Mouse (Mus musculus) bone marrow, adult 2 months (tissue): ENCODE data around the gene A330070K13Rik.

Experiments
- CTCF ChIP-seq: fragments of 200-500 bp; IDR thresholded peaks from 2 replicates; pipeline ENCODE4 v1.5.1; 2011; ENCODE audit warnings: low read length, control low read depth; ENCODE audit not compliant: control insufficient read depth, insufficient read depth
- POLR2A ChIP-seq: fragments of 200-500 bp; IDR thresholded peaks from 2 replicates; pipeline ENCODE4 v1.6.1; 2011; ENCODE audit warnings: low read depth, mild to moderate bottlenecking, control low read depth, low read length, borderline replicate concordance; ENCODE audit not compliant: control insufficient read depth

DNA sequence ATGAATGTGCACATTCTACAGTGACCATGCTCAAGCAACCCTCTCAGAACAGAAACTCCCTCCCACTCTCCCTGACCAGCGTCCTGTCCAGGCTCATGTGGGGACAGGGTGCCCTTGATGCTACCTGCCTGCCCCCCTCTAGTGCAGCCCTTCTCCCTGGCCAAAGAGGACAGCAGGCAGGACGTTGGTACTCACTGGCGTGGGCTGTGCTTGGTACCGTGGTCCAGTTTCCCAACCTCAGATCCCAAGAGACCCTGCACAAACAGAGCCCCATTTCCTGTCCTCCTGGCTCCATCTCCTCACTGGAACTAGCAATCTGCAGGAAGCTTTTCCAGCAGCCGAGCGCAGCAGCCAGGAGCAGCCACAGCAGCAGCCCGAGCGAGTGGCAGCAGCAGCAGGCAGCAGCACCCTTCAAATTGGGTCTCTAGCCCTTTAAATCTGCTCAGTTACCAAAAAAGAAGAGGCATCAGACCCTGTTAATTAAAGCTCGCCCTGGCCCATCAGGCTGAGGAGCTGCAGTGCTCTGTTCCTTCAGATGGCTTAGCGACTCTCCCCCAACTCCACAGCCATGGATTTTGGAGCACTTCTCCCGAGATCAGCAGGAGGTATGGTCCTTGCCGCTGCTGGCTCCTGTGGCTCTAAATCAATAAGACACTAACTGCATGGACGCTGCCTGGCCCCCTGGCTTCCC, at the start of gene A330070K13Rik:
- TF ChIP-seq CTCF (no peak), POLR2A (no peak)
